Mouse (Mus musculus) colon, adult 2 months (tissue): ENCODE results near the gene Alyref. TPM values are rescaled to one million over a fixed set of nuclear protein-coding genes. Genes with fewer than 3 reads are reported as not detected.

Experiments
- polyA plus RNA-seq: library from polyadenylated mRNA; depleted of rRNA; stranded (reverse); fragments of >200 nt; gene quantifications from 2 replicates; pipeline ENCODE4 v1.2.3, GENCODE M21; 2012; rRNA removed

The Alyref gene
- 25.4 and 31.6 TPM in 2 replicates for polyA plus RNA-seq

GRCm38 (mm10) chr11:120598283-120598989 lies at the start of gene Alyref, which contains the start of gene Anapc11:
Gene Alyref, minus strand, starts transcription at chr11:120598365.
Gene Anapc11, plus strand, starts transcription at chr11:120598421.

DNA sequence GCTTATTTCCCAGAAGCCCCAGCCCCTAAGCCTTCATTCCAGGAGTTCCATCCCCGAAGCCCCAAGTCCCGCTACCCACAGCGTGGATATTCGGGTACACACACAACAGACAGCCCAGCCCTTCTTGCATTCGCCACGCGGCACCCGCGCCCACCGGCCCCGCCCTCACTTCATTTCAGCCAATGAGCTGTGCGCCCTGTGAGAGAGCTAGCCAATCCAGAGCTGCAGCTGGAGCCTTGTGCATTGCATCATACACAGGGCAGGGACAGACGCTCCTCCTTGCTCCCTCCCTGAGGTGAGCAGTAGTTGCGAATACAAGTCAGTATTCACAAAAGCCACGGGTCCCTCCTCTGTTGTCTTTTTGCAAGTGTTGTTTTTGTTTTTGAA lies 45.4 kb upstream of the Alyref start, which contains the start of gene Pycr1:
Gene Pycr1 (minus strand): TSS at position 169 of the 387 bp plus-strand sequence.

DNA sequence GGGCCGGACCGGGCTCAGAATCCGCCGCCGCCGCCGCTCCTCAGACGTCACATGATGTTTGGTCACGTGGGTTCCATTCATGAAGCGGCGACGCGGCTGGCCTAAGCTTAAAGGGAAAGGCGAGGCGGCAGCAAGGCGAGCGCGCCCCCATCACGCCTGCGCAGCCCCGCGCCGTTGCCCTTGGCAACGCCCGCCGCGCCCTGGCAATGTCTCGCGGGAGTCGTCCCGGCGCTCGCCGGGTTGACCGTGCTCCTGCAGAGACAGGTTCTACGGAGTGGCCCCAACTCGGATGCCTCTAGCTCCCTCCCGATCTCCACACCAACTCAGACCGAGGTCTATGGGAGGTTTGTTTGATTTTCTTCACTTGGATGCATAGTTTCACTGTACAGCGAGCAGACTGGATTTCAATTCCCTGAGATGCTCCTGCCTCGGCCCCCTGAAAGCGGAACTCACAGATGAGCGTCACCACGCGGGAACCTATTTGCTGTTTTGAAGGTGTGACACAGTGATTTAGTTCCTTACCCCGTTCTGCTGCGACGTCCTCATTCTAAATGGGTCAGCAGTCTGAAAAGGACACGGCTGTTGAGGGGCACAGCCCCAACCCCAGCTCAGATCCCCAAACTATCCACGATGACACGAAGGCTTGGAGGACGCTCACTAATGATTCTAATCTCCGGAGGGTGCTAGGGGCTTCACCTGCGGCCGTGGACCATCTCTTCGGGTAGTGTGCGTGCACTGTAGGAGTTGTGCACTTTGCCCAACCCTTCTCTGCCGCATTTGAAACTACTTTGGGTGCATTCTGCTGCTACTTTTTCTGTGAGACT lies 35.6 kb upstream of the Alyref start, which contains the start of gene Mafg:
Gene Mafg (minus strand): TSS at position 81 of the 824 bp plus-strand sequence.

DNA sequence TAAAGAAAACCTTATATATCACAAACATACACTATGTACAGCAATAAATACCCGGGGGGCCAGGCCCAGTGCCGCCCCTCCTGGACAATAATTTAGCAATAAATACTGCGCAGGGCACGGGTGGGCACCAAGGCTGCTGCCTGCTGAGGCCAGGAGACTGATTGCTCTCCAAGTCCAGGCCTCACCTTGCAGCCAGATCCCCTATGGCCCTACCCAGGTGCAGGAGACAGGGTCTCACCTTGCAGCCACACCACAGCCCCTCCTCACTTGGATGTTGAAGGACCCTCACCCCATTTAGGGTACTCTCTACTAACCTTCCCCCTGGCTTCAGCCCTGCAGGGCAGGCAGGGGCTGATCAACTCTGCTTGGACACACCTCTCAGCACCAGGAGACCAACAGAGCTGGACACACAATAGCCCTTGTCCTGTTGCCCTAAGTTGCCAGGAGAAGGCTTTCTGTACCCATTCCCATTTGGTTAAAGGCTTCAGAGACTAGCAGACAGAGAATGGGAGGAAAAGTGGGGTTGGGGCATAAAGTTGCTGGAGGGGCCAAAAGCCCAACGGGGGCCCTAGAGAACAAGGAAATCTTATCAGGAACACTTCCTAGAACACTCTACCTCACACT lies 27.1 kb upstream of the Alyref start, which contains the start of gene Sirt7:
Gene Sirt7 (minus strand): TSS at position 89 of the 624 bp plus-strand sequence.

GRCm38 (mm10) chr11:120617519-120618112 lies 19.5 kb upstream of the Alyref start, which contains the start of gene Pcyt2:
Gene Pcyt2, minus strand, starts transcription at chr11:120617936.

DNA sequence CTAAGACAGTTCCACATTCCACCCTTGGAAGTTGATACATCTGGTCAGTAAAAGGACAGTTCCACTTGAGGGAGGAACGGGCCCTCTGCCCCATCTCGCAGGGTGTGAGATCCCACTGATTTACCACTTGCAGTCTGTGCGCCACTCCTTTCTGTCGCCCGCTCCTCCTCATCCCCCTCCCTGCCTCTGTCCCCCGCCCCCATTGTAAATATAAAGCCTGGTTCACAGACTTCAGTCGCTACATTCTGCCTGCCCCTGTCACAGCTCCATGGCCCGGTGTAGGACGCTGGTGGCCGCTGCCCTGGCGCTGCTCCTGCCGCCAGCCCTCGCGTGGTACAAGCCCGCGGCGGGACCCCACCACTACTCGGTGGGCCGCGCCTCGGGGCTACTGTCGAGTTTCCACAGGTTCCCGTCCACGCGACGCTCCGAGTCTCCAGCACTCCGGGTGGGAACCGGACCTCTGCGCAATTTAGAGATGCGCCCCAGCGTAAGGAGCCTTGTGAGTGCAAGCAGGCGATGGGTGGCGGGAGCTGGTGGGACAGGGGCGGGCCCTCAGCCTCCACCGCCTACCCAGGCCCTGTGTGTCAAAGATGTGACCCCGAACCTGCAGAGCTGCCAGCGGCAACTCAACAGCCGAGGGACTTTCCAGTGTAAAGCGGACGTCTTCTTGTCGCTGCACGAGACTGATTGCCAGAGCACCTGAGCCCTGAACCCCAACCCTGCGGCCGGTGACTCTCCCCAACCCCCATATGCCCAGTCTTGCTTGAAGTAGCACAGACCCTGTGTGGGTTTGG lies 10.3 kb upstream of the Alyref start, which contains the start of gene Npb:
Gene Npb (plus strand): TSS at position 237 of the 794 bp plus-strand sequence.

GRCm38 (mm10) chr11:120581490-120582267 lies 16.5 kb downstream of the Alyref start, which contains the start of gene Arhgdia:
Gene Arhgdia, minus strand, starts transcription at chr11:120581624.

GRCm38 (mm10) chr11:120572752-120573584 lies 25.2 kb downstream of the Alyref start, which contains the start of gene P4hb:
Gene P4hb, minus strand, starts transcription at chr11:120573253.

DNA sequence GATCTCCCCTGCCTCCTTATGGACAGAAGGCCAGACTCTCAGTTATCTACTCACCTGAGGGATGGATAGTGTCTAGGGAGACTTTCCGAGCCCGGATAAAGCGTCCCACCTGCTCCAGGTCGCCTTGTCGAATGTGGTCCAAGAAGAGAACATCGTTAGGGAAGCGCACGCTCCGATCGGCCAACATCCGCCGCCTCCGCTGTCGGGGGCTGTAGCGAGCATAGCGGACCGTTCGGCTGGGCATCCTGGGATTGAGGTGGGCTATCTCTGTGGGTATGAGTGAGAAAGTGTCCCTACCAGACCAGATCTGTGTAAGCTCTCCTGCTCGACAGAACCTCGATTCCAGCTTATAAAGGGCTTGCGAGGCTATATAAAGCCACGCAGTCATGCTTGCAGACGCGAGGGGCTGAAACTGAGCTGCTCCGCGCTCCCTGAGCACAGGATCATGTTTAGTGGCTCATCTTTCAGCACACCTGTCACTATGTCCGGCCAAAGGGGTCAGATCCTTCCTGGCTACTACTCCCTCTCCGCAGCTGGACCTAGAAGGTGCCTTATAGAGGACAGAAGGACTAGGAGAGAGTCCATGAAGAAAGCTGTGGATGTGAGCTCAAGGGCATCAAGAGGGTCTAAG lies 47.2 kb downstream of the Alyref start, which contains the start of gene Ppp1r27:
Gene Ppp1r27 (minus strand): TSS at position 323 of the 631 bp plus-strand sequence.

GRCm38 (mm10) chr11:120549168-120549945 lies 48.8 kb downstream of the Alyref start, which contains the start of gene Mcrip1:
Gene Mcrip1, minus strand, starts transcription at chr11:120549727.

Other genes starting within 250 kb of the Alyref start
- 1,314 and 1,733 TPM in 2 replicates for gene Actg1, start 249.8 kb downstream of the Alyref start, polyA plus RNA-seq
- gene Fscn2, start 236.8 kb downstream of the Alyref start, polyA plus RNA-seq = 0.16 TPM in 1 of 2 replicates, not detected in the other
- 64.7 and 65.7 TPM in 2 replicates for gene Faap100, start 219.6 kb downstream of the Alyref start, polyA plus RNA-seq
- gene Nploc4, start 160.7 kb downstream of the Alyref start, polyA plus RNA-seq = 62.4 and 84.3 TPM in 2 replicates
- gene Tspan10, start 155.7 kb downstream of the Alyref start, polyA plus RNA-seq = 0.19 and 0.41 TPM in 2 replicates
- 0.55 and 0.56 TPM in 2 replicates for gene Pde6g, start 144.9 kb downstream of the Alyref start, polyA plus RNA-seq
- gene Oxld1, start 140.3 kb downstream of the Alyref start, polyA plus RNA-seq = 25.9 and 35.8 TPM in 2 replicates
- gene Ccdc137, start 140.2 kb downstream of the Alyref start, polyA plus RNA-seq = 9.6 and 10.4 TPM in 2 replicates
- gene Arl16, start 130.8 kb downstream of the Alyref start, polyA plus RNA-seq = 23.7 and 24.4 TPM in 2 replicates
- 196 and 363 TPM in 2 replicates for gene Mrpl12, start 113.8 kb downstream of the Alyref start, polyA plus RNA-seq
- 357 and 440 TPM in 2 replicates for gene Slc25a10, start 106.5 kb downstream of the Alyref start, polyA plus RNA-seq
- gene Gcgr, start 67.7 kb downstream of the Alyref start, polyA plus RNA-seq = 0.35 and 0.95 TPM in 2 replicates
- 51.3 and 59.4 TPM in 2 replicates for gene Mcrip1, start 48.6 kb downstream of the Alyref start, polyA plus RNA-seq
- gene Ppp1r27, start 47.2 kb downstream of the Alyref start, polyA plus RNA-seq = 0.22 TPM in 1 of 2 replicates, not detected in the other
- gene P4hb, start 25.1 kb downstream of the Alyref start, polyA plus RNA-seq = 238 and 254 TPM in 2 replicates
- gene Arhgdia, start 16.7 kb downstream of the Alyref start, polyA plus RNA-seq = 643 and 823 TPM in 2 replicates
- 119 and 133 TPM in 2 replicates for gene Anapc11, start 56 bp upstream of the Alyref start, polyA plus RNA-seq
- gene Npb, start 10.1 kb upstream of the Alyref start, polyA plus RNA-seq = 5.5 and 6.3 TPM in 2 replicates
- gene Pcyt2, start 19.6 kb upstream of the Alyref start, polyA plus RNA-seq = 325 and 389 TPM in 2 replicates
- 109 and 125 TPM in 2 replicates for gene Sirt7, start 26.9 kb upstream of the Alyref start, polyA plus RNA-seq
- gene Mafg, start 35.2 kb upstream of the Alyref start, polyA plus RNA-seq = 32.4 and 38.3 TPM in 2 replicates
- gene Pycr1, start 45.4 kb upstream of the Alyref start, polyA plus RNA-seq = 30.3 and 39.3 TPM in 2 replicates
- 0.13 and 0.42 TPM in 2 replicates for gene Myadml2, start 49.8 kb upstream of the Alyref start, polyA plus RNA-seq
- 0.80 and 0.83 TPM in 2 replicates for gene Notum, start 62.8 kb upstream of the Alyref start, polyA plus RNA-seq
- 93.2 and 102 TPM in 2 replicates for gene Aspscr1, start 74.6 kb upstream of the Alyref start, polyA plus RNA-seq
- 73.6 and 85.1 TPM in 2 replicates for gene Cenpx, start 115.4 kb upstream of the Alyref start, polyA plus RNA-seq
- gene Lrrc45, start 115.6 kb upstream of the Alyref start, polyA plus RNA-seq = 39.0 and 42.1 TPM in 2 replicates
- gene Rac3, start 123.1 kb upstream of the Alyref start, polyA plus RNA-seq = 18.7 and 26.9 TPM in 2 replicates
- gene Dcxr, start 128.9 kb upstream of the Alyref start, polyA plus RNA-seq = 198 and 220 TPM in 2 replicates
- gene Cbr2, start 133.7 kb upstream of the Alyref start, polyA plus RNA-seq = 100 and 126 TPM in 2 replicates
- 1.5 and 3.1 TPM in 2 replicates for gene Hmga1b, start 164.4 kb upstream of the Alyref start, polyA plus RNA-seq
- 61.7 and 67.2 TPM in 2 replicates for gene Rfng, start 185.8 kb upstream of the Alyref start, polyA plus RNA-seq
- 119 and 127 TPM in 2 replicates for gene Gps1, start 185.9 kb upstream of the Alyref start, polyA plus RNA-seq
- gene Dus1l, start 198.0 kb upstream of the Alyref start, polyA plus RNA-seq = 36.2 and 39.8 TPM in 2 replicates
- gene Fasn, start 226.2 kb upstream of the Alyref start, polyA plus RNA-seq = 355 and 470 TPM in 2 replicates